Mouse (Mus musculus): ENCODE data around the gene Sorcs3. TPM values are rescaled to one million over a fixed set of nuclear protein-coding genes. Genes with fewer than 3 reads are reported as not detected.

Sorcs3 gene
- total and polyA plus RNA-seq, 3 experiments: not detected

DNA sequence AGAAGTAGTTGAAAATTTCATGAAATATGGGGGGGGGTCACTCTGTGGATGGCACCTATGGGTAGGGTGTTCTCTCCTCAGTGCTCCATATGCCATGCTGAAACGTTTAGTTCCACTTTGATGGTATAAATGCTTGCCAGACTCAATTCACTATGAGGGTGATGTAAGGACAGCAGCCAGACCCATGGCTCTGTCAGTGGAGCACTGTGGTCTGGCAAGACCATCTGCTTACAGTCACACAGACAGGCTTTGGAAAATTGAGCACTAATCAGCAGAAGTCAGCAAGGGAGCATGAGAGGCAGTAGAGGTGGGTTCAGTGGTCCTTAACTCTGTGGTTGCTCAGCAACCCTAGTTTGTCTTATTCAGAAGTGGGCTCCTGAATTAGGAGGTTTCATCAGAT, 411.1 kb downstream of the Sorcs3 start:
- H3K9me3 ChIP-seq (replicated peaks; ENCODE audit: insufficient read depth, low read length): peaks cover 2% of the 10 kb centered on the region; the same call in 1 of the 2 replicates
- TF ChIP-seq MYC (IDR thresholded peaks at IDR 0.05; ENCODE audit: low read depth, low read length) (no peak), NELFE (IDR thresholded peaks at IDR 0.05; ENCODE audit: low read depth, low read length) (no peak), CHD1 (IDR thresholded peaks at IDR 0.05; ENCODE audit: low read depth, low read length) (no peak), SMC3 (IDR thresholded peaks at IDR 0.05; ENCODE audit: low read depth, low read length) (no peak), RCOR1 (IDR thresholded peaks at IDR 0.05; ENCODE audit: low read depth, low read length) (no peak), USF2 (IDR thresholded peaks at IDR 0.05; ENCODE audit: borderline replicate concordance in 1 of 2, insufficient read depth in 1 of 2, low read depth in 1 of 2, low read length in 2 of 2) (no peak), MAFK (IDR thresholded peaks at IDR 0.05; ENCODE audit: borderline replicate concordance, low read depth, low read length) (no peak), SIN3A (IDR thresholded peaks at IDR 0.05; ENCODE audit: low read length) (no peak), GABPA (IDR thresholded peaks at IDR 0.05; ENCODE audit: low read depth, low read length) (no peak), KAT2A (conservative IDR thresholded peaks at IDR 0.05; ENCODE audit: low read depth, low read length) (no peak), POLR2A (IDR thresholded peaks at IDR 0.05; ENCODE audit: control insufficient read depth in 1 of 2, insufficient read depth in 1 of 2, low read depth in 1 of 2, low read length in 2 of 2, poor library complexity in 1 of 2) (no peak)
- DNase-seq (ENCODE audit: low read depth, low spot score): no peak
- H3K4me1 ChIP-seq (ENCODE audit: control insufficient read depth in 1 of 2, insufficient read depth in 2 of 2, low read length in 2 of 2): no peaks in the 10 kb centered on the region
- H3K9ac ChIP-seq (ENCODE audit: control insufficient read depth, low read depth, low read length, poor library complexity, severe bottlenecking): no peak overlapping the region
- H3K27ac ChIP-seq (ENCODE audit: control insufficient read depth, low read depth, low read length): no peak overlapping the region
- H3K36me3 ChIP-seq (ENCODE audit: control insufficient read depth in 1 of 2, insufficient read depth in 2 of 2, low read length in 2 of 2): no peaks in the 10 kb centered on the region
- no peaks in the 10 kb centered on the region for H3K79me2 ChIP-seq (ENCODE audit: control insufficient read depth, insufficient read depth, low read length, poor library complexity)
- H3K4me3 ChIP-seq (ENCODE audit: control insufficient read depth in 1 of 2, insufficient read depth in 1 of 2, low read depth in 2 of 2, low read length in 2 of 2): no peak overlapping the region
- no peaks in the 10 kb centered on the region for H3K27me3 ChIP-seq (ENCODE audit: control insufficient read depth in 1 of 2, insufficient read depth in 2 of 2, low read length in 2 of 2)

DNA sequence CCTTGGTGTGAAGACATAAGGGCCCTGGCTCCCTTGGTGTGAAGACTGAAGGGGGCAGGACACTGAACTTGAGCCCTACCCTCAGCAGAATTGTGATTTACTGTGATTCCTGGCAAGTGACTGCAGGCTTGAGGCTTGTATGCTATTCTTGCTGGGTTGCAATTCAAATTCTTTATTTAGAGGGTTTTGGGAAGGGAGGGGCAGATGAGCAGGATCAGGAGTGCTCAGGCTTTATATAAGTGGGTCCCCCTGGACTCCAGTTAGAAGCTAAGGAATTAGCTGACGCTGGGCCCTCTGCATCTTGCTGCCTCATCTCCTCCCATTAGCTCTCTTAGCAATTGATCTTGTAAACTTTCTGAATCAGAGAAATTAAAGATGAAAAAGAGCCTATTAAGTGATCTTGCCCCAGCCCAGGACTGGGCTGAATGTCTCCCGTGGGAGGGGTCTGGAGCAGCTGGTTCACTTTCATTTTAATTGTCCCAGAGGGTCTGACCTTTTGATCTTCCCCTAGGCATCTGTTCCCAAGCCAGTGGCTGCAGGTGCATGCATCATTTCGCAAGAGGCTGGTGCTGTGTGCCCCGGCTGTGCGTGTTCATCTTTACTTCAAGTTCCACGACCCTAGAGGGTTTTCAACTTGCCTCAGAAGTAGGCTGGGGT, 425.0 kb downstream of the Sorcs3 start:
- TF ChIP-seq USF2 (IDR thresholded peaks at IDR 0.05; ENCODE audit: borderline replicate concordance in 1 of 2, insufficient read depth in 1 of 2, low read depth in 1 of 2, low read length in 2 of 2): no peak
- no peak for TF ChIP-seq ETS1 (IDR thresholded peaks at IDR 0.05; ENCODE audit: low read depth, low read length)
- no peak for TF ChIP-seq SIN3A (IDR thresholded peaks at IDR 0.05; ENCODE audit: low read length)
- TF ChIP-seq ELF1 (IDR thresholded peaks at IDR 0.05; ENCODE audit: low read depth, low read length): no peak
- TF ChIP-seq BHLHE40 (IDR thresholded peaks at IDR 0.05; ENCODE audit: borderline replicate concordance, low read depth, low read length): no peak
- TF ChIP-seq CHD2 (IDR thresholded peaks at IDR 0.05; ENCODE audit: low read length): no peak
- no peak for TF ChIP-seq RCOR1 (IDR thresholded peaks at IDR 0.05; ENCODE audit: low read depth, low read length)
- no peaks in the 10 kb centered on the region for H3K9me3 ChIP-seq (replicated peaks; ENCODE audit: insufficient read depth, low read length)

More for the DNA sequence above, 425.0 kb downstream of the Sorcs3 start:
- Histone ChIP-seq H3K9ac (ENCODE audit: control insufficient read depth, low read depth, low read length, poor library complexity, severe bottlenecking) (no peak overlapping the region), H3K4me1 (ENCODE audit: control insufficient read depth in 1 of 2, insufficient read depth in 2 of 2, low read length in 2 of 2) (no peaks in the 10 kb centered on the region), H3K27ac (ENCODE audit: control insufficient read depth, low read depth, low read length) (no peak overlapping the region), H3K79me2 (ENCODE audit: control insufficient read depth, insufficient read depth, low read length, poor library complexity) (no peaks in the 10 kb centered on the region; the same call in 1 of the 2 replicates), H3K4me3 (ENCODE audit: control insufficient read depth in 1 of 2, insufficient read depth in 1 of 2, low read depth in 2 of 2, low read length in 2 of 2) (no peak overlapping the region), H3K36me3 (ENCODE audit: control insufficient read depth in 1 of 2, insufficient read depth in 2 of 2, low read length in 2 of 2) (no peaks in the 10 kb centered on the region), H3K27me3 (ENCODE audit: control insufficient read depth in 1 of 2, insufficient read depth in 2 of 2, low read length in 2 of 2) (no peaks in the 10 kb centered on the region)
- DNase-seq (ENCODE audit: low read depth, low spot score): no peak
